Mouse (Mus musculus) thymus, adult 2 months (tissue): ENCODE data around the gene Runx3.

Experiments
- CTCF ChIP-seq: fragments of 200-500 bp; IDR thresholded peaks from 2 replicates; pipeline ENCODE4 v1.5.1; 2012; ENCODE audit warnings: mild to moderate bottlenecking, control low read depth, low read length, moderate library complexity, borderline replicate concordance; ENCODE audit not compliant: control insufficient read depth, poor library complexity, insufficient read depth; ENCODE audit errors: extremely low read depth
- POLR2A ChIP-seq: fragments of 200-500 bp; IDR thresholded peaks from 2 replicates; pipeline ENCODE4 v1.6.1; 2012; ENCODE audit warnings: mild to moderate bottlenecking, low read length, control low read depth, moderate library complexity; ENCODE audit not compliant: control insufficient read depth, poor library complexity, insufficient read depth; ENCODE audit errors: extremely low read depth

DNA sequence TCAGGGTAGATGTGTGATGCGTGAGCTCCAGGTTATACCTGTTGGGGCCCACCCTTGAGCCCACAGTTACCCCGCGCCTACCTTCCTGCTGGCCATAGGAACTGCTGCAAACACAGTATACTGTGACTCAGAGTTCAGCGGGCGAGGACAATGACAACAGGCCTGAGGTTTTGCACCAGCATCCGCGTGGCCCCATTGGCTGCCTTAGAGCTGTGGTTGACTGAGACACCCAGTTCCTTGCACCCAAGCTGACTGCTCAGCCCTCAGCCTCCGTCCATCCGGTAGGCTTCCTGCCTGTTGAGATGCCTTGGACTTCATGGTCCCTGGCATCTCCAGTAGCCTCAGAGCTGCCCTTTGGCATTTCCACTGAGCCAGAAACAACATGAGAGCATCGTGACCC is 48.6 kb downstream of the Runx3 start:
- TF ChIP-seq POLR2A: no peak
- no peak for TF ChIP-seq CTCF
